Mouse (Mus musculus): ENCODE data around the gene Gpr68.

DNA sequence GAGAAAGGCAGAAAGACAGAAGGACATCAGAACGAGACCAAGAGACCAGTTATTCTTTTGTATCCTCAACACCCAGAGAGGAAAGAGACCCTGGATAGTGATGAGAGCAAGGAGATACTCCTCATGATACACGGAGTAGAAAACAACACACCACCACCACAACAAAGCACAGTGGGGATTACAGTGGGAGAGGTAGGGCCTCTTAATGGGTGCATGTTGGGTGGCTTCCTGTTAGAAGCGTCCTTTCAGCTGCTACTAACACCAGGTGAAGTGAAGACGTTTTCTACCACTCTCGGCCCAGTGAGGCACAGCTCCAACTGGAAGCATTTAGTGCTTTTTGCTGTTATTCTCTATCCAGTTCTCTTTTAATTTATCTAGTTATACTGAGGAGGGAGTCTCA lies 1.1 kb downstream of the Gpr68 start:
- TF ChIP-seq CTCF (conservative IDR thresholded peaks at IDR 0.05; ENCODE audit: low read length) (no peak), POU5F1 (IDR thresholded peaks at IDR 0.05; ENCODE audit: borderline replicate concordance, low read length) (no peak), NANOG (IDR thresholded peaks at IDR 0.05; ENCODE audit: borderline replicate concordance, low read length) (no peak)

Data from E14TG2a.4 (cell line).